Mouse (Mus musculus) heart, embryonic 12.5 days (tissue): ENCODE data around the gene Btd. TPM values are rescaled to one million over a fixed set of nuclear protein-coding genes. Genes with fewer than 3 reads are reported as not detected.

Experiments
- ATAC-seq: fragments of 200-750 bp; cut with Nextera tagmentation; 2 replicates; pipeline ENCODE4 v1.8.0; 2017; ENCODE audit warnings: moderate TSS enrichment, moderate library complexity; ENCODE audit not compliant: insufficient number of reproducible peaks, low FRiP score
- H3K27ac ChIP-seq: fragments of 300-500 bp; sonication (generic); 2 replicates; pipeline ENCODE4 v1.5.1; 2016; ENCODE audit warnings: mild to moderate bottlenecking, moderate library complexity; ENCODE audit not compliant: poor library complexity, severe bottlenecking
- H3K27me3 ChIP-seq: fragments of 300-500 bp; sonication (generic); replicated peaks from 2 replicates; pipeline ENCODE4 v1.6.1; 2016; ENCODE audit warnings: mild to moderate bottlenecking, moderate library complexity
- H3K36me3 ChIP-seq: fragments of 300-500 bp; sonication (generic); 2 replicates; pipeline ENCODE4 v1.6.1; 2016; ENCODE audit warnings: mild to moderate bottlenecking, moderate library complexity
- H3K4me1 ChIP-seq: fragments of 300-500 bp; sonication (generic); replicated peaks from 2 replicates; pipeline ENCODE4 v1.6.1; 2016; ENCODE audit warnings: mild to moderate bottlenecking
- H3K4me2 ChIP-seq: fragments of 300-500 bp; sonication (generic); 2 replicates; pipeline ENCODE4 v1.6.1; 2016; ENCODE audit warnings: mild to moderate bottlenecking, moderate library complexity
- H3K4me3 ChIP-seq: fragments of 300-500 bp; sonication (generic); 2 replicates; pipeline ENCODE4 v1.5.1; 2016; ENCODE audit warnings: mild to moderate bottlenecking
- H3K9ac ChIP-seq: fragments of 300-500 bp; sonication (generic); 2 replicates; pipeline ENCODE4 v1.6.1; 2016; ENCODE audit warnings: mild to moderate bottlenecking, moderate library complexity
- H3K9me3 ChIP-seq: fragments of 300-500 bp; sonication (generic); replicated peaks from 2 replicates; pipeline ENCODE4 v1.6.1; 2016; ENCODE audit warnings: mild to moderate bottlenecking, moderate library complexity
- WGBS: fragments of 180-500 bp; shearing (Covaris S2); methylation state at CpG from one replicate; pipeline ENCODE4 v1.1.7; 2016; 5-methylcytosine and 5-hydroxymethylcytosine counted together
- polyA plus RNA-seq: library from polyadenylated mRNA; unstranded; fragments of >200 nt; fragmentation: Nextera tagmentation; extraction: Ambion mirVana; gene quantifications from 2 replicates; pipeline ENCODE4 v1.2.1, GENCODE M21; 2016

Gene Btd
- polyA plus RNA-seq, 1 experiment from 2014 or later = 23.1 TPM

DNA sequence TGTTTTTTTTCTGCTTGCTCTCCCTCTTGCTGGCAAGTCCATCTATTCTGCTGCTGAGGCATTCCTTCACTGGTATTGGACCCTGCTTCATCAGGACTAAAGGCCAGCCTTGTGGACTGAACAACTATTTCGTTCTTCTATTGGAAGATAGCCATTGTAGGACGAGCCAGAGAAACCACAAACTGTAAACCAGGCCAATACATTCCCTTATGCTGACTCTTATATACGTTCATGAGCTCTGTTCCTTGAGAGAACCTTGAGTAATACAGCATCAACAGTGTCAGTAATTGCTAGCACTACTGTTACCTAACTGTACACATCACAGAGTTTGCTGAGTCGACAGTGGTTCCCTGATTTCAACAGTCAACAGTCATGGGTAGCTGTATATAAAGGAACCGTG, 27.2 kb upstream of the Btd start:
- Histone ChIP-seq H3K4me2 (no peak overlapping the region), H3K27ac (no peak overlapping the region), H3K4me1 (no peaks in the 10 kb centered on the region; the same call in 1 of the 2 replicates), H3K36me3 (peaks cover 5% of the 10 kb centered on the region), H3K27me3 (no peaks in the 10 kb centered on the region), H3K9me3 (no peaks in the 10 kb centered on the region), H3K9ac (no peak overlapping the region), H3K4me3 (no peak overlapping the region)
- WGBS = 75% methylated on average over 5 of the region's 5 CpGs
- no peak for ATAC-seq

DNA sequence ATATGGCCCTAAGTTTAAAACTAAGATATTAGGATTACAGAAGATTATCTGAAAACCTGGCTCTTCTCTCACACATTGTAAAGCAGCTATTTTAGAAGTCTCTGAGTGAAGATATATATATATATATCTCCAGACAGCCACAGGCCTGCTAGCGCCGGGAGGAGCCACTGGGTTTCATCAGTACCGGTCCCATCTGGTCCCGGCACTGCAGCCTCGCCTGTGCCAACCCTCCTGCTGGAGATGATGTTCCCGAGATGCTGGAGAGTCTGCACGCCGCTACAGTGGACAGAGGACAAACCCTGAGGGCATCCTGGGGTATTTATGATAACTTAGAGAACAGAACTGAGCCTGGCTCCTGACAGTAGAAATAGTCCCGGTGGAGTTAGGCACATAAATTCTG, 23.6 kb upstream of the Btd start:
- no peak overlapping the region for H3K9ac ChIP-seq
- no peak for ATAC-seq
- H3K9me3 ChIP-seq = no peaks in the 10 kb centered on the region

DNA sequence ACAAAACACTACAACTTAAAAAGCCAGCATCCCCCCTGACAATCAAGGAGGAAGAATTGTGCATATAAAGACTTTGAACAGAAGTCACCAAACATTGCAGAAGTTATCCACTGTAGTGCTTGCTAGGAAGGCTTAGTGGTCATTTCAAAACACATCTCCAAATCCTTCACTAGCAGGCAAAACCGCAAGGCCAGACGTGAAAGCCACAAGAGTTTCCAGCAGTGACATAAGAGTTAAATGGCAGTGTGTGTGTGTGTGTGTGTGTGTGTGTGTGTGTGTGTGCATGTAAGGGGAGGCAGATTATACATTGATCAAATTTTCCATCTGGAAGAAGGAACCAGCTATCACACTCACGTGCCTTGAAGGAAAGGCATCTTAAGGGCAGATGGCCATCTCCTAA, 22.8 kb upstream of the Btd start:
- Histone ChIP-seq H3K36me3 (peaks cover 5% of the 10 kb centered on the region), H3K4me3 (no peak overlapping the region), H3K27me3 (no peaks in the 10 kb centered on the region), H3K9ac (no peak overlapping the region), H3K9me3 (no peaks in the 10 kb centered on the region), H3K4me1 (no peaks in the 10 kb centered on the region; the same call in 1 of the 2 replicates), H3K4me2 (no peak overlapping the region), H3K27ac (no peak overlapping the region)
- 69% methylated on average over 3 of the region's 3 CpGs for WGBS
- ATAC-seq = no peak

More for the DNA sequence above, 23.6 kb upstream of the Btd start:
- Histone ChIP-seq H3K27ac (no peak overlapping the region), H3K4me1 (no peaks in the 10 kb centered on the region; the same call in 1 of the 2 replicates), H3K27me3 (no peaks in the 10 kb centered on the region), H3K4me2 (no peak overlapping the region), H3K36me3 (peaks cover 7% of the 10 kb centered on the region), H3K4me3 (no peak overlapping the region)
- 79% methylated on average over 9 of the region's 9 CpGs for WGBS

DNA sequence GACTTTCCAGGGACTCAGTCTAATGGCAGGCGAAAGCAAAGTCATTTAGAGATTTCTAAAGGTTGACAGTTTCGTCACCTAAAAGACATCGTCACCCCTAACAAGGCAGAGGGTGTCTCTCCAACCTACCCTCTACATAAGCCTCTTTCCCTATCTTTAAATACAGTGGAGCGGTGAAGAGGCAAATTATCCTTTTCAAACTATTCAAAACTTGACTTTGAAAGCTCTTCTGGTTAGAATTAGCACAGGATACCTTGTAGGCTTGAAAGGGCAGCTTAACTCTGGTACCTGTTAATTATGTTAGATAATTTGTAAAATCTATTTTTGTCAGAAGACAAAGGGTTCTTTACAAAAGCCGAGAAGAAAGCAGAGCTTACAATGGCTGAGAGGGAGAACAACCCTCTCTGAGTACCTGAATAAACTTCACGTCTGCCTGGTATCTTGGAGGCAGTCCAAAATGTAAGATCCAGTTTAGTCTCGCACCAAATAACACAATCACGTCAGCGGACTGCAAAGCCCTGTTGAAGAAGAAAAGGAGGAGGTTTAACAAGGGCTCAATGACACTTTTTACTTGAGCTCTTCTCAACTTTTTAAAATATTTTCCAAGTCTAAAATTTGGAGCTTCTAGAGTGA, 20.1 kb upstream of the Btd start:
- Histone ChIP-seq H3K9ac (no peak overlapping the region), H3K36me3 (peaks cover 3% of the 10 kb centered on the region; the same call in 1 of the 2 replicates), H3K27ac (no peak overlapping the region), H3K4me3 (no peak overlapping the region), H3K4me2 (no peak overlapping the region), H3K4me1 (no peaks in the 10 kb centered on the region; the same call in 1 of the 2 replicates), H3K9me3 (no peaks in the 10 kb centered on the region), H3K27me3 (no peaks in the 10 kb centered on the region)
- WGBS = 73% methylated on average over 9 of the region's 9 CpGs
- no peak for ATAC-seq

DNA sequence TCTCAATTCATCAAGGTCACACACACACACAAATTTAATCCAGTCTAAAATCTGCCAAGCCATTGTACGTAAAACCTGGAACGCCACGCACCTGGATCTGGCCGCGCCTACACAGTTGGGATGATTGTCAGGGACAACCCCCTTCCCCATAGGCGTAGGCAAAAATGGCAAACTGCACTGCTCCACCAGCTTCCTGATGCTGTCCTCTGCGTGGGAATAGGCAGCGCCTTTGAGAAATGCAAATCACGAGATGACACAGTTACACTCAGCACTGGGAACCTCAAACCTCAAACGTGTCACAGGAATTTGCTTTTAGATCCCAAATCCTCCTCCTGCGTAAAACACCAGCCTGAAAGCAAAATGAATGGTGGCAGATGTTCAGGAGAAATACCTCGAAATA, 18.1 kb upstream of the Btd start:
- no peak for ATAC-seq
- Histone ChIP-seq H3K4me2 (no peak overlapping the region), H3K27ac (no peak overlapping the region), H3K36me3 (peaks cover 2% of the 10 kb centered on the region; the same call in 1 of the 2 replicates), H3K9ac (no peak overlapping the region), H3K4me3 (no peak overlapping the region), H3K4me1 (no peaks in the 10 kb centered on the region; the same call in 1 of the 2 replicates), H3K9me3 (no peaks in the 10 kb centered on the region), H3K27me3 (no peaks in the 10 kb centered on the region)
- WGBS = 85% methylated on average over 12 of the region's 12 CpGs

DNA sequence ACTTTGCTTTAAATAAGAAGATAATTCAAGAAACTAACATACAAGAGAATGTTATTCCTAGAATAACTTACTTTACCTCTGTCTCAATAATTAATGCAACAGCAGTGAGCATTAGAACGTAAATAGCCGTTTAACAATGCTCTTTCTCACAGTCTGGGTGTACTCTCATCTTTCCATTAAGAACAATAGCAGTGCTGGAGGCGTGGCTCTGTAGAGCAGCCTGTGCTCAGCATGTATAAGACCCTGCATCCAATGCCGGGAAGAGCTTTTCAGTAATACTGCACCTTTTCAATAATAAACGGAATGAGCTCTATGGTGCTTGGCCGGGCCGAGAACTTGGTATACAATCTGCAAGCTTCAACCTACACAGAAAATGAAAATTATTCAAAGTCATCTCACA, 10.2 kb upstream of the Btd start:
- Histone ChIP-seq H3K36me3 (0 out of 2 replicates have a peak, but pooled peaks cover 5% of the 10 kb centered on the region), H3K9me3 (no peaks in the 10 kb centered on the region), H3K4me1 (no peaks in the 10 kb centered on the region), H3K4me3 (no peak overlapping the region), H3K27ac (no peak overlapping the region), H3K27me3 (no peaks in the 10 kb centered on the region), H3K4me2 (no peak overlapping the region), H3K9ac (no peak overlapping the region)
- 79% methylated on average over 7 of the region's 7 CpGs for WGBS
- ATAC-seq = no peak

DNA sequence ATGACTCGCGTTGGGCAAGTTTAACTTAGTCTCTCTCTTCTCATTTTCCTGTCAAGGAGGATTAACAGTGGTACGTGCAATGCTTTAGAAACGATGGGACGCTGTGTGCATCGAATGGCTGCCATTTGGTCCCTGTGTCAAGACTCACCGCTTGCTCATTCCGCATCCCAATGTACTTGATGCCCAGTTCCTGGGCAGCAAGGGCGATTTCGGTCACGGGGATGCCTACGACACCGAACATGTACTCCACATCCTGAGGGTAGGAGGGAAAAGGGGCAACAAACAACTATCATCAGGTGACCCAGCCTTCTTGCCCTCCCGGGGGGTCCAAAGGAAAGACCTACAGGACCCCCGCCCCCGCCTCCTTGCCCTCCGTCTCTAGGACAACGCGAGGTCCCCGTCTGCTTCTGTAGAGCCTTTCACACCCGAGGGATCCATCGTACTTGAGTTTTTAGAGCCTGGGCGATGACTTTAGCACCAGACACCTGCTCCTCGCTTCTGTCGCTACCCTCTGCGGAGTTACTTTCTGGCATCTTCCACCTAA, 410 bp upstream of the Btd start, which contains the start of gene Gm49387:
Gene Gm49387 (minus strand): TSS at position 533 of the 544 bp plus-strand sequence.
- Histone ChIP-seq H3K9ac (peak within 1 kb of the TSS; percentile 84), H3K27ac (peak within 1 kb of the TSS; percentile 65), H3K4me2 (peak within 1 kb of the TSS; percentile 94), H3K27me3 (no peaks in the 10 kb centered on the region), H3K9me3 (no peaks in the 10 kb centered on the region), H3K4me1 (peaks cover 11% of the 10 kb centered on the region), H3K4me3 (peak within 1 kb of the TSS; percentile 61), H3K36me3 (no peaks in the 10 kb centered on the region)
- whole genome bisulfite sequencing = 4% methylated on average over 26 of the region's 26 CpGs
- peak; percentile 17 for ATAC-seq

DNA sequence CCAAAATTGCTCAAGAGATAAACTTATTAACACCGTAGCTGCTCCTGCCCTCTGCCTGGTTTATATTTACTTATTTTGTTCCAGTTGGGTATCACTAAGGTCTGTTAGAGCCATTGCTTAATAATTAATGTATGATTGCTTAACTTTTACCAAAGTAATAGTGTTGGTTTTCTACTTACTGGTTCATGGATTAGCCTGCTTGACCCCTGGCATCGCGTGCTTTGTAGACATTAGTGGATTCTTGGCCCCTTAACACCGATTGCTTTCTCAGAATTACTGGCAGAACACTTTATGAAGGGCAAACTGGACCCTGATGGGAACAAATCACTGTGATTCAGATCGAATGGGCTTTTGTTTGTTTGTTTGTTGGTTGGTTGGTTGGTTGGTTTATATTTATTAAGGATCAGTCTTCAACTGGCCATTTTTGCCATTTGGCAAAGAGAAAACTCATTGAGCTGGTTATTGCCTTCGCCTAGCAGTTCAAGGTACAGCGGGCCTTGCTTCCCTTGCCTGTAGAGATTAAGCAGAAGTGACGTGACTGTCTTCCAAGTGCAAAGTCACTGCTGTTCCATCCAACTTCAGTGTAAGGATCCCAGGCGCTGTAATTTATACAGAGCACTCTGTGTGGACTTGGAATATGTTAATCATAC, 803 bp downstream of the Btd start:
- no peaks in the 10 kb centered on the region for H3K36me3 ChIP-seq
- H3K27ac ChIP-seq = peak overlapping the region; percentile 65; the same call in 1 of the 2 replicates
- H3K4me3 ChIP-seq = peak overlapping the region; percentile 61
- no peak for ATAC-seq
- no peaks in the 10 kb centered on the region for H3K27me3 ChIP-seq
- peak overlapping the region; percentile 84 for H3K9ac ChIP-seq
- H3K4me2 ChIP-seq = peak overlapping the region; percentile 74
- no peaks in the 10 kb centered on the region for H3K9me3 ChIP-seq
- 63% methylated on average over 9 of the region's 9 CpGs for WGBS
- peaks cover 11% of the 10 kb centered on the region for H3K4me1 ChIP-seq

DNA sequence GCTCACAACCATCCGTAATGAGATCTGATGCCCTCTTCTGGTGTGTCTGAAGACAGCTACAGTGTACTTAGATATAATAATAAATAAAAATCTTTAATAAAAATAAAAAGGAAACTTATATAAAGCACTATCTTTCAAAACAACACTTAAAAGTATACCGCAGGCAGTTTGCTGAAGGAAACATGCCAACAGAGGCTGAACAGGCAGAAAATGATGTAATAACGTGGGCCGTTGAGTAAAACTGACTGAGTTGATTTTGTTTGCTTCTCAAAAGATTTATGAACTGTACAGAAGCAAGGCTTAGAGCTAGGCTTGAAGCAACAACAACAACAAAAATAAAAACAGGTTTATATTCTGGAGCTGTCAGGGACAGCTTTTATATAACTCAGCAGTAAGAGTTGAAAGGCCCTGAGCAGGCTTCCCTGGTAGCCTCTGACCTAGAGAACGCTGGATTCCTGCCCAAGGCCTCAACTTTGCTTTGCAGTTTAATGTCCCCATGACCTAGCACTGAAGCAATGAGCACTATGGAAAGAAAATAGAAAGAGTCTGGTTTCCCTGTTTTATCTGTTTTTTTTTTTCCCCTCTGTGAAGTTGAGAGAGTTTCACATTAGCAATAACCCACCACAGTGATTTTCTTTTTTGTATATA, 3.5 kb downstream of the Btd start:
- no peak overlapping the region for H3K4me3 ChIP-seq
- H3K9ac ChIP-seq = no peak overlapping the region

DNA sequence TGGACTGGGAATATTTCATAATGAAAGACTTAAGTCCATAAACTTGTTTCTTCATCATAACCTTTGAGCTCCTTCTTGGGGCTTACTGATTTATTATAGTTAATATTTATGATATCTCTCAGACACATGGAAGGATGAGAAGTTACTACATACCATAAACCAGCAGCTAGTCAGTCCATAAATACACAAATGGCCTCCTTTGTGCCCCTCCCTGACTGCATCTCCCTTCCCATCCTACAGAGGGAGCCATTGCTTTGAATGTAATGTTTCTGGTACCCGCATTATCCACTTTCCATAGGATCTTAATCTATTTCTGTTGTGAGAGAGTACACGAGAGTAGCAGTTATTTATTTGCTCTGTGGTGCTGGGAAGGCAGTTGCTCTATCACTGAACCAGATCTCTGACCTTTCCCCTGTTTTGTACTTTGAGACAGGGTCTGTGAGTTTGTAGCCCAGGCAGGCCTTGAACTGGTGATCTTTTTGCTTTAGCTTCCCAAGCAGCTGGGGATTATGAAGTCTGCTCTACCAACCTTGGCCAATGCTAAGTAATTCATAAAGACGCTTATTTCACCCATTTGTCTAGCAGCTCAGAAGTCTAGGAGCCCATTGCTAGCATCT, 4.2 kb downstream of the Btd start:
- H3K4me1 ChIP-seq = peaks cover 10% of the 10 kb centered on the region
- 67% methylated on average over 3 of the region's 3 CpGs for WGBS
- no peak overlapping the region for H3K27ac ChIP-seq
- no peak overlapping the region for H3K4me2 ChIP-seq
- no peaks in the 10 kb centered on the region for H3K9me3 ChIP-seq
- no peaks in the 10 kb centered on the region for H3K27me3 ChIP-seq
- no peak overlapping the region for H3K4me3 ChIP-seq
- H3K9ac ChIP-seq = no peak overlapping the region
- no peaks in the 10 kb centered on the region for H3K36me3 ChIP-seq
- ATAC-seq = no peak

More for the DNA sequence above, 3.5 kb downstream of the Btd start:
- Histone ChIP-seq H3K4me1 (peaks cover 13% of the 10 kb centered on the region), H3K27ac (no peak overlapping the region), H3K36me3 (no peaks in the 10 kb centered on the region), H3K4me2 (no peak overlapping the region), H3K27me3 (no peaks in the 10 kb centered on the region), H3K9me3 (no peaks in the 10 kb centered on the region)
- 84% methylated on average over 5 of the region's 5 CpGs for WGBS
- no peak for ATAC-seq

DNA sequence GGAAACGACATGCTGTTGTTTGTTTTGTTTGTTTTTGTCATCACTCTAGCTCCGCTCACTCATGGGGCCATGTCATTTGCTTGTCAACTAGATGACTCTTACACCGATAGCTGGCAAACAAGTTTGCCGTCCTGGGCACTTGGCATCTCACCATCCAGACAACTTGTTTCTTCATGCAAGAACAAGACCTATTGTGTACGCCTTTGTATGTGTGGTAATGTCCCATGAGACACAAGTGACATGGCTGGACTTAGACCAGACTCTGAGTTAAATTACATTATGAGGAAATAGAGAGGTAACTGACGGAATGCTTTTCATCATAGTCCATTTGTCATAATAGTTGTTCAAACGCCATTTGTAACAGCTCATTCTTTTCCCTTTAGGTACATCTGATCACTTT, 5.1 kb downstream of the Btd start:
- H3K27ac ChIP-seq = no peak overlapping the region
- ATAC-seq = no peak
- H3K4me1 ChIP-seq = peaks cover 7% of the 10 kb centered on the region
- H3K9me3 ChIP-seq = peaks cover 2% of the 10 kb centered on the region; the same call in 1 of the 2 replicates
- no peak overlapping the region for H3K4me3 ChIP-seq
- no peaks in the 10 kb centered on the region for H3K36me3 ChIP-seq
- H3K4me2 ChIP-seq = no peak overlapping the region
- no peaks in the 10 kb centered on the region for H3K27me3 ChIP-seq
- WGBS = 85% methylated on average over 7 of the region's 7 CpGs
- H3K9ac ChIP-seq = no peak overlapping the region
